Mouse (Mus musculus) liver, embryonic 16.5 days (tissue): ENCODE data around the gene Tjp2. TPM values are rescaled to one million over a fixed set of nuclear protein-coding genes. Genes with fewer than 3 reads are reported as not detected.
"Not testable (repeated sequence)": the region's sequence is repeated elsewhere in the genome, so short reads cannot be mapped to it uniquely, and the experiment has no call there.

Experiments
- ATAC-seq: fragments of 200-750 bp; cut with Nextera tagmentation; 2 replicates; pipeline ENCODE4 v1.8.0; 2017; ENCODE audit warnings: low read depth, mild to moderate bottlenecking, moderate number of reproducible peaks, moderate library complexity
- H3K27ac ChIP-seq: fragments of 300-500 bp; sonication (generic); 2 replicates; pipeline ENCODE4 v1.5.1; 2014; ENCODE audit warnings: mild to moderate bottlenecking, low read length
- H3K27me3 ChIP-seq: fragments of 300-500 bp; sonication (generic); 2 replicates; pipeline ENCODE4 v1.6.1; 2014; ENCODE audit warnings: low read depth, low read length, mixed read lengths; ENCODE audit not compliant: control insufficient read depth, insufficient read depth
- H3K36me3 ChIP-seq: fragments of 300-500 bp; sonication (generic); 2 replicates; pipeline ENCODE4 v1.6.1; 2014; ENCODE audit warnings: mild to moderate bottlenecking; ENCODE audit not compliant: control insufficient read depth, insufficient read depth
- H3K4me1 ChIP-seq: fragments of 300-500 bp; sonication (generic); 2 replicates; pipeline ENCODE4 v1.6.1; 2014; ENCODE audit warnings: low read depth, low read length, mixed read lengths; ENCODE audit not compliant: control insufficient read depth
- H3K4me2 ChIP-seq: fragments of 300-500 bp; sonication (generic); 2 replicates; pipeline ENCODE4 v1.6.1; 2014; ENCODE audit warnings: low read depth, low read length, mixed read lengths
- H3K4me3 ChIP-seq: fragments of 300-500 bp; sonication (generic); 2 replicates; pipeline ENCODE4 v1.5.1; 2014; ENCODE audit warnings: low read depth, mild to moderate bottlenecking, low read length
- H3K9ac ChIP-seq: fragments of 300-500 bp; sonication (generic); 2 replicates; pipeline ENCODE4 v1.6.1; 2014; ENCODE audit warnings: low read depth, low read length
- H3K9me3 ChIP-seq: fragments of 300-500 bp; sonication (generic); replicated peaks from 2 replicates; pipeline ENCODE4 v1.6.1; 2016; ENCODE audit warnings: low read length; ENCODE audit not compliant: control insufficient read depth
- WGBS: fragments of 180-500 bp; shearing (Covaris S2); extraction: QIAGEN DNeasy Blood & Tissue Kit; methylation state at CpG from one replicate; pipeline ENCODE4 v1.1.7; 2014; ENCODE audit not compliant: insufficient replicate concordance; 5-methylcytosine and 5-hydroxymethylcytosine counted together
- polyA plus RNA-seq: library from polyadenylated mRNA; unstranded; fragments of >200 nt; fragmentation: Nextera tagmentation; extraction: Ambion mirVana; gene quantifications from 2 replicates; pipeline ENCODE4 v1.2.1, GENCODE M21; 2015

Gene Tjp2
- polyA plus RNA-seq, 1 experiment from 2014 or later, result 6.6 TPM

GRCm38 (mm10) chr19:24198676-24199303 lies 26.0 kb downstream of the Tjp2 start:
- no peak overlapping the region for H3K9ac ChIP-seq
- no peak for ATAC-seq
- H3K4me2 ChIP-seq, result no peak overlapping the region
- 58% methylated on average over 11 of the region's 11 CpGs for WGBS
- H3K27ac ChIP-seq, result no peak overlapping the region
- no peaks in the 10 kb centered on the region for H3K4me1 ChIP-seq
- no peaks in the 10 kb centered on the region for H3K36me3 ChIP-seq
- no peak overlapping the region for H3K4me3 ChIP-seq
- H3K9me3 ChIP-seq, result no peaks in the 10 kb centered on the region; the same call in 1 of the 2 replicates
- no peaks in the 10 kb centered on the region for H3K27me3 ChIP-seq

DNA sequence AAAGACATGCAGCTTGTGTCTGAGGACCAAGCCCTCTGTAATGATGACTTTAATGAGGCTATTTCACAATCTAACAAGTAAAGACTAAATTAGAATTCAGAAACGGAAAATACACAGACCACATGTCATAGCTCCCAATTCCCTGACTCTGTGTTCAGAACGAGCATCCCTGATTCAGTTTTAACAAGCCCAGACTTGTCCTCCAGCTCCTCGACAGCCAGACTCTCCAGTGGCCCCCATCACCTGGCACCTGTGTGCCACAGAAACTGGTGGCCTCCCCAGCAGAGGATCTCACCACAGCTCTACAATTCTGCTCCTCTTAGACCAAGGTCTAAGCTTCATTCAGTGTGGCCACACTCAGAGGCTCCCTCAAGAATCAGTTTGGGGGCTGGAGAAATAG lies 27.5 kb downstream of the Tjp2 start:
- no peaks in the 10 kb centered on the region for H3K27me3 ChIP-seq
- no peak for ATAC-seq
- H3K9me3 ChIP-seq, result no peaks in the 10 kb centered on the region; the same call in 1 of the 2 replicates
- 40% methylated on average over 3 of the region's 3 CpGs for WGBS
- no peaks in the 10 kb centered on the region for H3K4me1 ChIP-seq
- no peaks in the 10 kb centered on the region for H3K36me3 ChIP-seq
- H3K4me2 ChIP-seq, result no peak overlapping the region
- H3K9ac ChIP-seq, result no peak overlapping the region
- H3K4me3 ChIP-seq, result no peak overlapping the region
- H3K27ac ChIP-seq, result no peak overlapping the region

- Histone ChIP-seq H3K27ac (no peak overlapping the region), H3K27me3 (no peaks in the 10 kb centered on the region), H3K4me1 (no peaks in the 10 kb centered on the region), H3K4me2 (no peak overlapping the region), H3K36me3 (no peaks in the 10 kb centered on the region), H3K9ac (no peak overlapping the region), H3K9me3 (no peaks in the 10 kb centered on the region; the same call in 1 of the 2 replicates), H3K4me3 (no peak overlapping the region)
- 47% methylated on average over 7 of the region's 7 CpGs for WGBS
- ATAC-seq, result no peak
These were observed 29.6 kb downstream of the Tjp2 start for GRCm38 (mm10) chr19:24195224-24195623.

DNA sequence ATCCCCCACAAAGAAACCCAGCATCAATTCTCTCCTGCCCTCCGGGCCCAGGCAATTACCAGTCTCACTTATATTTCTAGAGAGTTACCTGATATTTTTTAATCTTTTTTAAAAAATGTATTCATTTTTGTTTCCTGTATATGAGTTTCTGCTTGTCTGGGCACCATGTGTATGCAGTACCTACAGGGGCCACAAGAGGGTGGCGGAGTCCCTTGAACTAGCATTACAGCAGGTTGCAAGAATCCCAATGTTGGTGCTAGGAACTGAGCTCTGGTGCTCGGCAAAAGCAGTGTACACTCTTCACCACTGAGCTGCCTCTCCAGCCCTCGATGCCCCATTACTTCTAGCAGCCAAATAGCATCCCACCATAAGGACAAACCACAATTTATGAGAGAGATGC lies 30.6 kb downstream of the Tjp2 start:
- no peak for ATAC-seq
- H3K4me1 ChIP-seq, result no peaks in the 10 kb centered on the region
- no peak overlapping the region for H3K9ac ChIP-seq
- H3K27ac ChIP-seq, result no peak overlapping the region
- no peaks in the 10 kb centered on the region for H3K36me3 ChIP-seq
- H3K9me3 ChIP-seq, result no peaks in the 10 kb centered on the region; the same call in 1 of the 2 replicates
- no peak overlapping the region for H3K4me2 ChIP-seq
- 77% methylated on average over 4 of the region's 4 CpGs for WGBS
- no peaks in the 10 kb centered on the region for H3K27me3 ChIP-seq
- no peak overlapping the region for H3K4me3 ChIP-seq

DNA sequence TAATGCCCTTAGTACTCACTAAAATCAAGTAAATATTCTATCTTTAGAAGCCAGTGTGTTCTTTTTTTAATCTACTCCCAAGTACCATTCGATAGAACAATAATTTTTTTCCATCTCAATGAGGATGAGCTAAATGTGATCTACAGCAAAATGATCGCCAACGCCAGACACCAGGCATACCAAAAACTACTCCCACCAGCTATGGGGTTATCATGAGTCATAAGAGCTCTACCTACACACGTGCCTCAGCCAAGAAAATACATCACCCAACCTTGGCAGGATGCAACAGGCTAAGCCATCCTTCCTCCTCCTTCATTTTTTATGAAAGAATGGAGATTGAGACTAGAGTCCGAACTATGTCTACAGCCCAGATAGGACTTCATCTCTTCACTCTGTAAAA lies 31.9 kb downstream of the Tjp2 start:
- Histone ChIP-seq H3K36me3 (no peaks in the 10 kb centered on the region), H3K4me2 (no peak overlapping the region), H3K27ac (no peak overlapping the region), H3K27me3 (no peaks in the 10 kb centered on the region), H3K9ac (no peak overlapping the region), H3K4me3 (no peak overlapping the region), H3K9me3 (no peaks in the 10 kb centered on the region; the same call in 1 of the 2 replicates), H3K4me1 (no peaks in the 10 kb centered on the region)
- 75% methylated on average over 5 of the region's 5 CpGs for WGBS
- no peak for ATAC-seq

GRCm38 (mm10) chr19:24187791-24188190 lies 37.0 kb downstream of the Tjp2 start:
- WGBS, result 63% methylated on average over 2 of the region's 2 CpGs
- no peak for ATAC-seq
- Histone ChIP-seq H3K27ac (no peak overlapping the region), H3K4me1 (no peaks in the 10 kb centered on the region), H3K4me2 (no peak overlapping the region), H3K9ac (no peak overlapping the region), H3K4me3 (no peak overlapping the region), H3K36me3 (no peaks in the 10 kb centered on the region), H3K27me3 (no peaks in the 10 kb centered on the region), H3K9me3 (no peaks in the 10 kb centered on the region)

DNA sequence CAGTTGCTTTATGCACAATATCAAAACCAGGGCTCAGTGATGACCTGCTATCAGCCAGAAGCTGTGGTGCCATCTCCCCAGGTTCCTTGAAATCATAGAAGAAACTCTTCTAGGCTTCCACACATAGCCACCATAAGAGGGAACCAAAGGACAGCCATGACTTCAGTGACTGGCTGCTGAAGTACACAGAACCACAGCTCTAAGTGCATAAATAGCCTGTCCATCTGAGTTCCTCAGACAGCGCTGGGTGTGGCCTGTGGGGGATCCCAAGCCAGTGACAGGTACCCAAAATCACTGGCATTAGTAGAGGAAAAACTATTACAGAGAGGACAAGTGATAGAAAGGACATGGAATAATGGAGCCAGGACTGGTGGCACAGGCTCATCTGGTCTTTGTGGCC lies 37.5 kb downstream of the Tjp2 start:
- WGBS, result 54% methylated on average over 1 of the region's 1 CpGs
- not testable (repeated sequence) for H3K9me3 ChIP-seq, H3K27me3 ChIP-seq, H3K36me3 ChIP-seq, H3K4me3 ChIP-seq, H3K9ac ChIP-seq, H3K4me1 ChIP-seq, H3K27ac ChIP-seq, H3K4me2 ChIP-seq, ATAC-seq

GRCm38 (mm10) chr19:24183680-24184235 lies 41.1 kb downstream of the Tjp2 start:
- Histone ChIP-seq H3K9me3 (no peaks in the 10 kb centered on the region), H3K4me1 (no peaks in the 10 kb centered on the region), H3K27me3 (no peaks in the 10 kb centered on the region), H3K27ac (no peak overlapping the region), H3K36me3 (no peaks in the 10 kb centered on the region), H3K4me3 (no peak overlapping the region), H3K4me2 (no peak overlapping the region), H3K9ac (no peak overlapping the region)
- ATAC-seq, result no peak
- WGBS, result 80% methylated on average over 15 of the region's 15 CpGs

DNA sequence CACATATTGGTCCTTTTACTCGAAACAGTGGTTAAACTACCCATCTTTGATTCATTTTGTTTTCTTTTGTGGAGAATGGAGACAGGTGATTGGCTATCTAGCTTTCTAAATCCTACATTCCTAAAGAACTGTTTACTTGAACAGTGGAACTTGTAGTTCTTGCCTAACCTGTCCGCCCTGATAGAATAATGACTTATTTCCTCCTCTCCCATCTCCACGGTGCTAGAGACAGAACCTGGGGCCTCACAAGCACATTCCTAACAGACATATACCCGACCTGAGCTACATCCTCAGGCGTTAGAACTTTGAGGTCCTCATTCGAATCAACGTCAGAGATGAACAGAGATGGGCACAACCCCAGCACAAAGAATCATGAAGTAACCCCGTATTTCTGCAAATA lies 44.4 kb downstream of the Tjp2 start:
- H3K27me3 ChIP-seq, result peaks cover 4% of the 10 kb centered on the region; the same call in 1 of the 2 replicates
- no peak overlapping the region for H3K27ac ChIP-seq
- H3K9ac ChIP-seq, result no peak overlapping the region
- no peaks in the 10 kb centered on the region for H3K4me1 ChIP-seq
- WGBS, result 52% methylated on average over 8 of the region's 8 CpGs
- H3K36me3 ChIP-seq, result no peaks in the 10 kb centered on the region
- H3K4me2 ChIP-seq, result no peak overlapping the region
- no peaks in the 10 kb centered on the region for H3K9me3 ChIP-seq
- ATAC-seq, result no peak
- H3K4me3 ChIP-seq, result no peak overlapping the region
